Mouse (Mus musculus) kidney, postnatal 4 days (tissue): ENCODE data around the gene Gtf3c6.

Experiments
- DNase-seq, 2 experiments: peaks; one replicate each; pipeline ENCODE4 v3.0.0; 2021; ENCODE audit warnings: mixed read lengths in 2 of 2

Gtf3c6 gene

GRCm38 (mm10) chr10:40257414-40258255 is at the start of gene Gtf3c6:
Gene Gtf3c6 (minus strand): TSS chr10:40258108.
- peak; percentile 96 to 97 for DNase-seq

GRCm38 (mm10) chr10:40305989-40306388 is 48.1 kb upstream of the Gtf3c6 start:
- peak in 1 of 2 experiments; percentile 14 for DNase-seq

GRCm38 (mm10) chr10:40302140-40302985 is 44.5 kb upstream of the Gtf3c6 start, which contains the start of gene Amd1:
Gene Amd1 (minus strand): TSS chr10:40302186.
- DNase-seq: peak; percentile 100

GRCm38 (mm10) chr10:40301181-40302075 is 43.5 kb upstream of the Gtf3c6 start:
- peak; percentile 51 to 70 for DNase-seq

GRCm38 (mm10) chr10:40300648-40301171 is 42.8 kb upstream of the Gtf3c6 start:
- peak; percentile 83 to 91 for DNase-seq

- no peak for DNase-seq
Measured at GRCm38 (mm10) chr10:40292640-40293039, 34.7 kb upstream of the Gtf3c6 start.

GRCm38 (mm10) chr10:40286767-40287166 is 28.9 kb upstream of the Gtf3c6 start:
- no peak for DNase-seq

- no peak for DNase-seq
Measured at GRCm38 (mm10) chr10:40285571-40285970, 27.7 kb upstream of the Gtf3c6 start.

GRCm38 (mm10) chr10:40284997-40285396 is 27.1 kb upstream of the Gtf3c6 start:
- no peak for DNase-seq

GRCm38 (mm10) chr10:40284179-40284831 is 26.4 kb upstream of the Gtf3c6 start:
- DNase-seq: no peak

GRCm38 (mm10) chr10:40283636-40284035 is 25.7 kb upstream of the Gtf3c6 start:
- DNase-seq: no peak

GRCm38 (mm10) chr10:40281565-40281964 is 23.7 kb upstream of the Gtf3c6 start:
- DNase-seq: no peak

- DNase-seq: no peak
Measured at GRCm38 (mm10) chr10:40278317-40278716, 20.4 kb upstream of the Gtf3c6 start.

- DNase-seq: no peak
Measured at GRCm38 (mm10) chr10:40275991-40276390, 18.1 kb upstream of the Gtf3c6 start.

GRCm38 (mm10) chr10:40273938-40274337 is 16.0 kb upstream of the Gtf3c6 start:
- DNase-seq: no peak

- no peak for DNase-seq
Measured at GRCm38 (mm10) chr10:40271216-40271615, 13.3 kb upstream of the Gtf3c6 start.

GRCm38 (mm10) chr10:40264920-40265319 is 7.0 kb upstream of the Gtf3c6 start:
- DNase-seq: no peak

- DNase-seq: no peak
Measured at GRCm38 (mm10) chr10:40263691-40264090, 5.8 kb upstream of the Gtf3c6 start.

- no peak for DNase-seq
Measured at GRCm38 (mm10) chr10:40262200-40262599, 4.3 kb upstream of the Gtf3c6 start.

GRCm38 (mm10) chr10:40260305-40260704 is 2.4 kb upstream of the Gtf3c6 start:
- DNase-seq: no peak

- no peak for DNase-seq
Measured at GRCm38 (mm10) chr10:40259542-40259941, 1.6 kb upstream of the Gtf3c6 start.

- DNase-seq: peak; percentile 31 to 50
Measured at GRCm38 (mm10) chr10:40258976-40259375, 1.1 kb upstream of the Gtf3c6 start.
